Mouse (Mus musculus) gonadal fat pad, adult 2 months (tissue): ENCODE measurements around the gene Gm20388. TPM values are rescaled to one million over a fixed set of nuclear protein-coding genes. Genes with fewer than 3 reads are reported as not detected.
"Not testable (repeated sequence)": the region's sequence is repeated elsewhere in the genome, so short reads cannot be mapped to it uniquely, and the experiment has no call there.

Experiments used
- DNase-seq: peaks from one replicate; pipeline ENCODE4 v3.0.0-alpha.2; 2012; ENCODE audit warnings: low read depth
- polyA plus RNA-seq: library from polyadenylated mRNA; depleted of rRNA; stranded (reverse); fragments of >200 nt; gene quantifications from 2 replicates; pipeline ENCODE4 v1.2.3, GENCODE M21; 2012

Gene Gm20388
- polyA plus RNA-seq, 1 experiment: 119 TPM

DNA sequence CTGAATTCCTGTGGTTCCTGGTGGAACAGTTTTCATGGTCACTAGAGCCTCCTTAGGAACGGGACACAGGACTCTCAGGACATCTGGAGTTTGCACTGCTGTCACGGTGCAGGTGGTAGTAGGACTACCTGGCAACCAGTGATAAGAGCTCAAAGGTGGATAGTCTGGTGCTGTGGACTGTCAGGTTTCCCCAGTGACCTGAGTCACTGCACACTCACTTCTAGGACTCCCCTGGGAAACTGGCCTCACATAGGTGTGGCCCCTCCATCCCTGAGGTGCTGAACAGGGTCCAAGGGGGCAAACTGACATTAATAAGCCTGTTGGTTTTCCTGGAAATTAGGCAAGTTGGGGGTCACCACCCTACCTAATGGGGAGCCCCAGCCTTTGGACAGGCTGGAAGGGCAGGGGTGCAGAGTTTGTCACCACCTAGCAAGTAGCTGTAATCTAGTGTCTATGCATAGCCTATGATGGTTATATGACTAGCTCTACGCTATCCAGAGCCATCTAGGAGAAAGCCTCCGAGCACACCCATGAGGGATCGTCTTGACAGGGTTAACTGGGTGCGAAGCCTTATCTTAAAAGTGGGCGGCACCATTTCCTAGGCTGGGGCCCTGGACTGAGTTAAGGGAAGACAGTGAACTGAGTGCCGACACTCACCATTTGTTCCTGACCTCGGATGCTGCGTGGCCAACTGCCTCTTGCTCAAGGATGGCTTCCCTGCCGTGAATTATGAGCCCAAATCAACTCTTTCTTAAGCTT is 769.2 kb downstream of the Gm20388 start:
- DNase-seq: no peak

DNA sequence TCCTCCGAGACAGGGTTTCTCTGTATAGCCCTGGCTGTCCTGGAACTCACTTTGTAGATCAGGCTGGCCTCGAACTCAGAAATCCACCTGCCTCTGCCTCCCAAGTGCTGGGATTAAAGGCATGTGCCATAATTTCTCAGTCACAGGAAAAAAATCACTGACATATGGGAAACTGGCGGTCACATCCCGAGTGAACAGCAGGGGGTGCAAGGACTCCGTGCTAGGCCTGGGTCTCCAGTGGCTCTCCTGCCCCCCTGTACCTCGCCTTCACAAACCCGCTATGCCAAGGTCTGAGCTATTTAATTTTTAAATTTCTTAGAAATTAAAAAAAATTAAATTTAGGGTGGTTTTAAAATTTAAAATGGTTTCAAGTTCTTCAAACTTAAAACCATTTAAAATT is 769.8 kb downstream of the Gm20388 start:
- not testable (repeated sequence) for DNase-seq

DNA sequence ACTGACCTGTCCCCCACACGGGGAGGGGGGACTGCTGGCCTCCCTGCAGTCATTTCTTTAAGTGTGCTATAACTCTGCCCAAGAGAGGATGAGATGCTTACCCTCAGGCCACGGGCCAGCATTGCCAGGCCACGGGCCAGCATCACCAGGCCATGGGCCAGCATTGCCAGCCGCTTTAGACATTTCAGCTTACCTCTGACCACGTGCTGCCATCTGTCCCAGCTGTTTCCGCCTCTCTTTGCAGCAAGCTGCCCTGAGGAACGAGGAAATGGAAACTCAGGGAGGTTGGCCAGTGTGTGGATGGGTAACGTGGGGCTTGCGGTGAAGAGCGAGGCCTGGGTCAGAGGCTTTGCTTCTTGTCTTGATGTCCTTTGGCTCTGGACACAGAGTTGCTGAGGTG is 770.5 kb downstream of the Gm20388 start:
- DNase-seq: no peak

DNA sequence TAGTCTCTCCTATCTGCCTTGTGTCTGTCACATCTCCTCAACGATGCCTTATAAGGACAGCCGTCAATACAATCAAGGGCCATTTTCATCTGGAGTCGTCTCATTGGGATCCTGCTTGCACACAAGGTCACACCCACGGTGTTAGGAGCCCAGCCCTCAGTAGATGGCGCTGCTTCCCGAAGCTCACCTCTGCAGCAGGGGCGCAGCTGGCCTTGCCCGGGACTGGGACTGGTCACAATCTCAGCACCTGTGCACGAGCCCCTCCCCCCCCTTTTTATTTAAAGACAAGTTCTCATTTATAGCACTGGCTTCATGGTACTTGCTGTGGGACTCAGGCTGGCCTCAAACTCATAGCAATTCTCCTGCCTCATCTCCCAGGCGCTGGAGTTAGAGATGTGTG is 773.0 kb downstream of the Gm20388 start:
- no peak for DNase-seq

DNA sequence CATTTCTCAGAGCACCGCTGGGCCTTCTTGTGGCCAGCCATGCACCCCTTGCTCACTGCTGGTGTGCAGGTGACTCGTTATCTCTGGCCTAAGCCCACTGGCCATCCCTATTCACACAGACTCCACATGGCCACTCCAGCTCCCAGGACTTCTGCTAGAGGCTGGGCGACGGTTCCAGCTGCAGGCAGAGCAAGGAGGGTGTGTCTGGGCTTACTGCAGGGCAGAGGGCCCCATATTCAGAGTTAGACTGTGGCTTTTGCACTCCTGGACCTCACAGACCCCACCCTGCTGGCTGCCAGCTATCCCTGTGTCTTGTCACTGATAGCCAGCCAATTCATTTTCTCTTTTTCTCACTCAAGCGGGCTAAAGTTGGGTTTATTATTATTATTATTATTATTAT is 773.4 kb downstream of the Gm20388 start:
- no peak for DNase-seq

DNA sequence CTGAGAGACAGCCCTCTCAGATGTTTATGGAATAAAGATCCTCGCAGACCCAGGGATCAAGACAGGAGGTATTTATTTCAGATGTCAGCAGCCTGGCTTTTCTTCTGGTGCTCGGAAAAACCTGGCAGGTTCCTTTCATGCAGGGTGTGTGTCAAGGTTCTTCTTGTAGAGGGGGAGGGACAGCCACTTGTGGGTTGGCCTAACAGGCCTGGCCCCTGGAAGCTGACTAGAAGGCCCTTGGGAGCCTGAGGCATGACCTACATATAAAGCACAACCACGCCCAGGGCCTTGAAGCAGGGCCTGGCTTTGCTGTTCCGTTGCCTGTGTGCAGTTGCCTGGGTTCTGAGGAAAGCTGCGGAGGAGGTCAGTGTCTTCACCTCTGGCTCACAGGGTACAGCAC is 774.5 kb downstream of the Gm20388 start:
- DNase-seq: no peak

DNA sequence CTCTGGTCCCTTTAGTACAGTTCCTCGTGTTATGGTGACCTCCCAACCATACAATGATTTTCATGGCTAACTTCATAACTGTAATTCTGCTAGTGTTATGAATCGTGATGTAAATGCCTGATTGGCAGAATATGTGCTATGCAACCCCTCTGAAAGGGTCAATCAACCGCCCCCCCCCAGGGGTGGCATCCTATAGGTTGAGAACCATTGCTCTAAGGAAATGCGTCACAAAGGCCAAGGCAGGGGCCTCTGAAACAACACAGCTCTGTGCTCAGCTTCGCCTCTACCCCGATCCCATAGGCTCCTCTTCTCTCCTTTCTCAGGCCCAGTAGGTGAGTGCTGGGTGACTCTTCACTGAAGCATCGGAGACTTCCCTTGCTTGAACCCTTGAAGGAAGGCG is 775.0 kb downstream of the Gm20388 start:
- DNase-seq: no peak

DNA sequence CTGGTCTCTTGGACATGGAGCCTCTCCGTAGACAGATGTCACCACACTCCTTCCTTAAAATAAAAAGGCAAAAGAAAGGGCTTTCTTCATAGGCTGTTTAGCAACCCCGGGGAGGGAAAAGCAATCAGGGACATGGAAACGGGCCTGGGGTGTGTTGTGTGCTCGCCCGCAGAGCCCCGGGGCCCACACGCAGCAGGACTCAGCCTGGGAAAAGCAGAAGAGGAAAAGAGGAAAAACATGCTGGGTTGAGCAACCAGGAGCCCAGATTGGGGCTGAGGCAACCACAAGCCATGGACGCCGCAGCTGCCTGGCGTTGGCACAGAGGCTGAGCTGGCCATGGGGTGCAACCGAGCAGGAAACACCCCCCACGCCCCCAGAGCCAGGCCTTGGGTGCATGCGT is 775.4 kb downstream of the Gm20388 start:
- DNase-seq: no peak

DNA sequence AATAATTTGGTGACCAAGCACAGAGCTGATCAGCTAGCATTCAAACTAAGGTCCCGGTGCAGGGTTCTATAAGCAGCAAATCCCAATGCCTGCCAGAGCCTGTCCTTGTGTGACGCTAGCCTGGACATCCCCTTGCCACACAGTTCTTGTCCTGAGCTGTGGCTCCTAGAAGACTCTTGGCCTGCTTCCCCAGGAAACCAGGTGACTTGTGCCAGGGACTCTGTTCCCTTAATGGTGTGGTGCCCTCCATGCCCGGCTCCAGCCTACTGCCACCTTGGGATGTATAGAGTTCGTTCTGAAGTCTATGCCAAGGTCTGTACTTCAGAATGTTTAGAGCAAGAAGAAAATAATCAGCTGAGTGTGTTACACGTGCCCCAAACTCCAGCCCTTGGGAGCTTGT is 775.9 kb downstream of the Gm20388 start:
- no peak for DNase-seq

DNA sequence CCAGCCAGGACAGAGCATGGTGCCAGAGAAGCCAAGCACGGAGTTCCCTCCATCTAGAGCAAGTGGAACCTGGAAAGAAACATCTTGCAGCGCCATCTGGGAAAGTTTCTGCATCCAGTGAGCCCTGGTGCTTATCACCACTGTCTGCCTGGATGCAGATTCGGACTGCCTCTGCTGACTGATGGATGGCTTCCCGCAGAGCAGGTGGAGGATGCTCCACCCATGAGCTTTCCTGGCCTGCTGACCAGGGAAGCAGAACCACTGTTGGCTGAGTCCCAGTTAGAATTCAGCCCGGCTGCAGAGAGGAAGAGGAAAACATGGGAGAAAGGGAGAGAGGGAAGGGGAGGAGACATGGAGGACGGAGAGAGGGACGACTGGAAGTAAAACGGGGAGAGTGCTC is 777.1 kb downstream of the Gm20388 start:
- no peak for DNase-seq

DNA sequence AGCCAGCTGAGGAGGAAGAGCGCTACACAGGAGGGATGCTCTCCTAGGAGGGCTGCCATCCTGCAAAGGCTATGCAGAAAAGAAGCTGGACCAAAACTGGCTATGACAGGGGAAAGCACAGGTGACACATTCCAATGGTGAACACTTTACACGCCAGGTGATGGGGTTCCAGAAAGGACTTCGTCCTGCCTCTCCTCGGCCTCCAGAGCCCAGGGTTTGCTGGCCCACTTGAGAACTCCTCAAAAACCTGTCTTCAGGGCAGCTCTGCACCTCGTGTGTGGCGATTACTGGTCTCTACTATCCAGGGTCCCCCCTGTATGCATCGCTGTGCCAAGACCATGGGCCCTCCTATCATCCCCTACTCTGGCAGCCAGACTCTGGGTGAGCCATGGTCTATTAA is 777.9 kb downstream of the Gm20388 start:
- no peak for DNase-seq

DNA sequence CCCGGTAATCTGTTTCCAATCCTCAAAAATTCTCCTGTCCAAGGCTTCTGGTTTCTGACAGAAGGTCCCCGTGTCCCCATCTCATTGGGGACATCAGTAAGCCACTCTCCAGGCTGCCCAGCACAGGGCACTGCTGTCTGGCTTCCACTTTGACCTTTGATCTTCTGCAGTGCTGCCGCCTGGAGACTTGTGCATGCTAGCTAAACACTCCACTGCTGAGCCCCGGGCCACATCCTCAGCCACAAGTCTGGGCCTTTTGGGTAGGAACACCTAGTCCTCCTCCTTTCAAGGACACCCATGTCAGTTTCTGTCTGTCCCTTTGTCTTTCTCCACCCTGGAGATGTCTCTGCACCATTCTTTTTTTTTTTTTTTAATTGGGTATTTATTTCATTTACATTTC is 782.3 kb downstream of the Gm20388 start:
- DNase-seq: no peak

DNA sequence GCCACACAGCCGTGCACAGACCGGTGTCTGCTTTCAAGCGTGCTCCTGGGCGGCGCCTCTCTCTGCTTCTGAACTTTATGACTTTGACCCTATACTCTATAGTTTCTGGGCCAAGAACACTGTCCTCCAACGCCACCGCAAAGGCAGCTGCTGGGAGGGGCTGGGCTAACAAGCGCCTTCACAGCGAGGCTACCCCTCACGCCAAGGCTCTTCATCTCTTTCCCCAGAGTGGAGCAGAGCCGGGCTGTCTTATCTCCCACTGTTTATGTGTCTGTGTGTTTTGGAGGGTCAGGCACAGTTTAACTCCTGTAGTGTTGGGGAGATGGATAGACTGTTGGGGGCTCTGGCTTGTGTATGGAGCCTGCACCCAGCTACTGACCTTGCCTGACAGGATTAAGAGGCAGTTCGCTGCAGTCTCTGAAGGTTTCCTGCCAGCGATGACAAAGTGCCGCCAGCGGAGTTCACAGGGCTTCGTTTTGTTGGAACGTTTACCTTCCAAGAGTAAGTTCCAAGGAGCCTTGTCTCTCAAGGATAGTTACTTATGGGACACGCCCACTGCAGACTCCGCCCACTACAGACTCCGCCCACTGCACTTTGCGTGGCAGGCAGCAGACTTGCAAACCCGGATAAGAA is 783.3 kb downstream of the Gm20388 start:
- no peak for DNase-seq

DNA sequence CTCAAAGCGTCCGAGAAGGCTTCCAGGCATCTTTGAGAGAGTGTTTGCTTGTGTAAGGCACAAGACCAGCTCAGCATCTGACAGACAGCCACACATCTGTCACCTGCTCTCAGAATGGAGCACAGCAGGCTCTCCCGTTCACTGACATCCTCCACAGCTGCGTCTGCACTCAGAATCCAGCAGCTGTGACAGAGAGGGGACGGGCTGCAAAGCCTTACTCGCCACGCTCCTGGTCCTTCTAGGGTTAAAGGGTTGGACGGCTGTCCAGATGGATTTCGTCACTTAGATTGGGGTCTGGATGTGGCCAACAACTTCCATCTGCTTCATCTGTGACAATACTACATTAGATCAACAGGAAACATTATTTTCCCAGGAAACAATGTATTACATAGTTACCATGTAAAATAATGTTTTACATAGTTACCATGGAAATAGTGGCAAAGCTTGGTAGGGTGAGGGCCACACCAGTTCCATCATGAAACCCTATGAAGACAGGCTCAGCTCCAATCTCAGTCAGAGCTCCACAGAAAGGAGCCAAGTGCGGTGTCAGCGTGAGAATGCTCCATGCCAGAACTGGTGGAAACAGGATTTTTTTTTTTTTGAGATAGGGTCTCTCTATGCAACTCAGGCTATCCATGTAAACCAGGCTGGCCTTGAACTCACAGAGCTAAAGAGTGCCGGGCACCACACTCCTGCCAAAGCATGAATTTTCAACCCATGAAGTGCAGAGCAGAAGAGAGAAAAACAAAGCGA is 785.9 kb downstream of the Gm20388 start:
- no peak for DNase-seq

DNA sequence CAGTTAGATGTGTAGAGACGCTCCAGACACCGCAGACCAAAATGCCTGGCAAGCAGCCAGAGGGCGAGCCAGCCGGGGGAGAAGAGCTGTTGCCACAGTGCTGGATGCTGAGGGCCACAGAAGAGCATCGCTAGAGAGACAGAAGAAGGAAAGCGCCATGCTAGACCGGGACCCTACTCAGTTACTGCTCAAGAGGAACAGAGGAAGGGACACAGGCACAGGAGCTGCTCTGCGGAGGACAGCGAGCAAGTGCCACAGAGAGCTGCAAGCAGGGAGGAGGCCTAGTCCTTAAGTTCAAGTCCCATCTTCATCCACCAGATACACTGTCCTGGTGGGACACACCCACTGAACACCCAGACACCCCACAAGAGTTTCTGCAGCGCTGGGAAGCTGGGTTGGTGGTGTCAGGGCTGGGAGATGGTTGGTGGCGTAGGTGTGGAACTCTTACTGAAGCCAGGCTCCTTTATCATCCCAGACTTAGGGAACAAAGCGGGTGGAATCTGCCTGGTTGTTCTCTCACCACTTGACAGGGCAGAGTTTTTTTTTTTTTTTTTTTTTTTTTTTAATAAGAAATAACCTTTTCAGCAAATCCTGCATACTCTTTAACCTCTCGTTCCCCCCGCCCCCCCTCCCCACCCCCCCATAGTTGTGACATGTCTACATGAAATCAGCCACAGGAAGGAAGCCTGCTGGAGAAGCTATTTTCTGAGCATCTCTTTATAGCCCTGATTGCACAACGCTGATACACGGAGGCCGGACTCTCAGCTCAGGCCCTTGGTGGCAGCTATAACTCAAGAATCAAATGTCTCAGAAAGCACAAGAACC is 786.7 kb downstream of the Gm20388 start:
- DNase-seq: no peak

DNA sequence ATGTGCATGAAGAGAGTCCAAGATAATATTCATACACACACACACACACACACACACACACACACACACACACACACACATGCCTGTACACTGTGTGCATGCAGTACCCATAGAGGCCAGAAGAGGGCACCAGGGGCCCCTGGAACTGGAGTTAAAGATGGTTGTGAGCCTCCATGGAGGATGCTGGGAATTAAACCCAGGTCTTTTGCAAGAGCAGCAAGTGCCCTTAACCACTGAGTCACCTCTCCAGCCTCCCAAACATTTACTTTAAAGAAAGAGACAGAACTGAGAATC is 787.3 kb downstream of the Gm20388 start:
- DNase-seq: no peak

DNA sequence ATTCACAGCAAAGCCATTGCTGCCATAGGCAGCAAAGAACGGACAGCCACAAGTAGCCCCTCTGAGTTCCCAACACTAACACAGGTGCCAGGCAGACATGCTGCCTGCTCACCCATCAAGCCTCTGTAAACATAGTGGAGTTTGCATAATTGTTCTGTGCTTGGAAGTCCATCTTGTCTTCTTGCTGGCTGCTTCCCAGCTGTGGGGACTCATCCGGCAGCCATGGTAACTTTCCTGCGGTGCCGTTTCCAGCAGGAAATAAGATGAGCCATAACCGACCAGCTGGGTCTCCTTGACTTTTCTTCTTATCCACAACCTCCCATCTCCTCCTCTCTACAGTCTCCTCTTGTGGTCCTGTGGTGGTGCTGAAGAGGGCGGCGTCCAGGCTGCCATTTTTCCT is 787.8 kb downstream of the Gm20388 start:
- no peak for DNase-seq

DNA sequence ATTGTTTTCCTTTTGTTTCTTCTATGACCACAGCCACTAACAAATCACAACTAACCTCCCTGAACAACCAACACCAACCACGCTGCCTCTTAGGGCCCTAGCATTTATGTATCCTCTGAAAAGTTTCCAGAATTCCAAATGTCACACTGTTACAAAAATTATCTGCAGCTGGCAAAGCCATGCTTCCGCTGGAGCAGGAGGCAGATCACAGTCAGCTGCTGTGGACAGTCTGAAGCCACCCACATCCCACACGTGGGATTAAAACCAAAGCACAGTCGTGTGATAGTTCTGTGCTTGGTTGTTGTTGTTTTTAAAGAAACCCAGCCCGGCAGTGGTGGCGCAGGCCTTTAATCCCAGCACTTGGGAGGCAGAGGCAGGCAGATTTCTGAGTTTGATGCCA is 788.4 kb downstream of the Gm20388 start:
- DNase-seq: no peak

DNA sequence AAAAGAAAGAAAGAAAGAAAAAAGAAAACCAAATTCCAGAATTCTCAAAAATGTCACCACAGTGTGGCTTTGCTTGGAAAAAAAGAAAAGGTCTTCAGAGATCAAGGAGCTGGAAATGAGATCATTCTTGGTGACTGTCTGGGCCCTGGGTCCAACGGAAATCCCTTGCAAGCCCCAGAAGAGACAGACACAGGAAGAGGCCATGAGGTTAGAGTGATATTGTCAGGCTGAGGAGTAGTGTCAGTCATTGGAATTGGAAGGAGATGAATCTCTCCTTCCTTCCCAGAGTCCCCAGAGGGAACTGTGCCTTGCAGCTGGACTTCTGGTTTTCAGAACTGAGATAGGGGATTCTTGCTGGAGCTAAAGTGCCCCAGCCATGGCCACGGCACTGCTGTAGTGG is 788.9 kb downstream of the Gm20388 start:
- no peak for DNase-seq

DNA sequence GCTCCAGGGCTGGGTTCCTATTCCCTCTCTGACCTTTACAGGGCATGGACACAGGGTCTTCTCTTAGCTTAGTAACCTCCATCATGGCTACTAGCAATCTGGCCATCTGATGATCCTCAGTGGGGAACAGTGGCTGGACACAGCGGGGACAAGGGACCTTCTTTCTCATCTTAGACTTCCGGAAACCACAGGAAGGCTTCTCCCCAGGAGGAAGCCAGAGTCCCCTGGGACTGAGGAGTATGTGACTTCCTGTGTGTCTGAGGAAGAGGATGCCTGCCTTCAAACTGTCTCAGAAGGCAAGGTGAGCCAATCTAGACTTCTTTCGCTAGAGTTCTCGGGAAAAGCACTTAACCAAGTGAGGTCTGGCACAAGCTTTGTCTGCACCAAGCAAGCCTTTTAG is 789.4 kb downstream of the Gm20388 start:
- DNase-seq: no peak

DNA sequence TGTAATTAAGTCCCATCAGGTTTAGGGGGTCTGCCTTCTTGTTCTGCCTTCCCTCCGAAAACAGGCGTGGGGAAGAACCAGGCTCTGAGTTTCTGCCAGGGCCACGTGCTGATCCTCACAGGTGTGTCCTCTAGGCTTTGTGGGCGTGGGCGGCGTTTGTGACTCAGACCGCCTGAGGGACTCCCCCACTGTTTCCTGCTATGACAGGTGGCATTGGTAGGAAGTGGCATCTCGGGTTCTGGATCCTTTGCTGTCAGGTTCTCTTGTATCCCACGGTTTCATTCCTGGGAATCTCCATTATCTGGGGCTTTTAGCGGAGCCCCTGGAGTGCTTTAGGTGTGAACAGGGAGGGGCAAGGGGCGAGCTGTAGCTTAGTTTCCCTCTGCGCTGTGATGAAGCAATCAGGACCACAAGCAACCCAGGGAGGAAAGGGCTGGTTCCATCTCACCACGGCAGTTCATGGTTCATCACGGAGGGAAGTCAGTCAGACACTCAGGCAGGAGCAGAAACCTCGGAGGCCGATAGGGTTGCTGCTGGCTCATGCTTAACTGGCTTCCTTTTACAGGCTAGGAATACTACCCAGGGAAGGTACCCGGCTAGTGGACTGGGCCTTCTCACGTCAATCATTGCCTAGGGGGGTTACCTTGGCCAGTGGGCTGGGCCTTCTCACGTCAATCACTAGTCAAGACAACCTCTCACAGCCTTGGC is 791.3 kb downstream of the Gm20388 start:
- DNase-seq: no peak

DNA sequence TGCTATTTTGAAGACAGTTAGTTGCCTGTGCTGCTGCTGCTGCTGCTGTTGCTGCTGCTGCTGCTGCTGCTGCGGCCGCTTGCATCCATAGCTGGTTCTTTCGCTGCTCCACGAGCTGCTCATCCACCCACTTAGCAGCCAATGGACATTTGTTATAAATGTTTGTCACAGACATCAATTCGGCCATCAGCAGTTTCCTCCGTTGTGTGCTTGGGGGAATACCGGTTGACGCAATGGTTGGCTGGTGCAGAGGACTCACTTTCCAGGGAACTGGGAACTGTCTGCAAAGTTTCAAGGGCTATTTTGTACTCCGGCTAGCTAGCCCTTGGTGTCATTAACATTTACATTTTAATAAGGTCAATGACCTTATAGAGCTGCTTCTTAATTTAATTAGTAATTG is 793.6 kb downstream of the Gm20388 start:
- no peak for DNase-seq
